Mouse (Mus musculus) embryo, embryonic 11 days (tissue): Measurements from ENCODE around the gene Plch2.

ENCODE experiments used
- DNase-seq: peaks from one replicate; pipeline ENCODE4 v3.0.0-alpha.2; 2015

Plch2 gene

DNA sequence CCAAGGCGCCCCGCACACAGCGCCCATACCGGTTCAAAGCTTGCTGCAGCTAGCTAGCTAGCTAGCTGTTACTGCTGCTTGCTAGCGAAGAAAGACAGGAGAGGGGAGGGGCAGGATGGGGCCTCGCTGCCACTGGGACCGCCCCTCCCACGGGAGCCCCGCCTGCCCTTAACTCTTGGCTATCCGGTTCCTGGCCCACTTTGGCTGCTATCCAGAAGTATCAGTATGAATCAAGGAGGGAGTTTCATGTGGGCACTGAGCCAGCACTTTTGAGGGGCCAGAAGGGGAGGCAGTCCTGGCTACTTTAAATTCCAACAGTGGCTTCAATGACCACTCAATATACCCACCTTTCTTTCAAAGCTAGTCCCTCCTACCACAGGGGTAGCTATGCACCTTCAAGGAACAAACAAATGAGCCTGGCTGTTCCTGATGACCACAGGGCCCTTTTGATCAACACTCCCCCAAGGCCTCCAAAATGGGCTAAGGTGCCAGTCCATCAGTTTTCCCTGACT, 37.2 kb downstream of the Plch2 start:
- DNase-seq, result peak; percentile 65

DNA sequence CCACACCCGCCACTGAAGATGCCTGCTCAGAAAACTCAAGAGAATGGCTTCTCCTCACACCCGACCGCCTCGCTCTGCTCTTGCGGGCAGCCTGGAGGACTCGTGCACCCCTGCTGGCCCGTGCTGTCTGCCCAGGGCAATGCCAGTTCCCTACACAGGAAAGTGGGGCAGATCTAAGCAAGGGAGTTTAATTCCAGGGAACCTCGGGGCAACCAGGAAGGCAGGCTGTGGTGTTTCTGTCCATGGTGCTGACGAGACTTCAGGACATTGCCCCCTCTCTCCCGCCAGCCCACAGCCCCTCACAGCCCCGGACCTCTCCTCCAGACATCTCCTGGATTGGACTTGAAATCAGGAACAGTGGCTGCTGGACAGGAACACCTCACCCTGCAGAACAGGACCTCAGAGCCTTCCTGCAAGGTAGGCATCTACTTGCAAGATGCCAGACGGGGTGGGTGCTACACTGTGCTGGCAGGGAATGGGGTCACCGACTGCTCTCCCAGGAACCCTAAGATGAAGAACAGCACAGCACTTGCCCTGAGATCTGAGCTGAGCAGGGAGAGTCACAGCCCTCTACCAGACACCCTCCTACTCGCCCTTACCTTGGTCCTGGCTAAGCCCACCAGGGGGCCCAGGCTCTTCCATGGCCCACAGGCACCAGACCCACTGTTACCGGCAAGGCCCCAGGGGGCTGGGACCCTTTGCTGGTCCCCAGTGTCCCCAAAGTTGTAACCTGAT, 37.8 kb downstream of the Plch2 start:
- peak; percentile 81 for DNase-seq

- DNase-seq, result no peak
These were observed 38.5 kb downstream of the Plch2 start for GRCm38 (mm10) chr4:155018066-155018465.

- no peak for DNase-seq
These were observed 39.2 kb downstream of the Plch2 start for GRCm38 (mm10) chr4:155017253-155017878.

DNA sequence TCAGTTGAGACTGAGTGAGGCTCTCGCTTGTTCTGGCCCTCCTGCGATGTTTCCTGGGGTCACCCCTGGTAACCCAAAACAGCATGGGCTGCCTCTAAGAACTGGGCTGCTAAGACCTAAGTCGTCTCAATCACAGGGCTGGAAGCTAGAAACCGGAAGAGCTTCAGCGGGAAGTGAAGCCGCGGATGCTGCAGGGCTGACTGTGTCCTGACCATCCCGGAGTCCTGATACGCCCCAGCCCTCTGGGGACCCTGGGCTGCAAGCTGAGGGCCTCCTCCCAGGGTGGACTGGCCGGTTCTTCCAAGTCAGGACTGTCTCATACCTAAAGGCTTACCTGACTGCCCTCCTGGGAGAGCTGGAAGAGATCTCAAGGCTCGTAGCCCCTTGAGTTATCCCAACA, 39.8 kb downstream of the Plch2 start:
- DNase-seq, result no peak

GRCm38 (mm10) chr4:155015550-155015949, 41.0 kb downstream of the Plch2 start:
- DNase-seq, result no peak

DNA sequence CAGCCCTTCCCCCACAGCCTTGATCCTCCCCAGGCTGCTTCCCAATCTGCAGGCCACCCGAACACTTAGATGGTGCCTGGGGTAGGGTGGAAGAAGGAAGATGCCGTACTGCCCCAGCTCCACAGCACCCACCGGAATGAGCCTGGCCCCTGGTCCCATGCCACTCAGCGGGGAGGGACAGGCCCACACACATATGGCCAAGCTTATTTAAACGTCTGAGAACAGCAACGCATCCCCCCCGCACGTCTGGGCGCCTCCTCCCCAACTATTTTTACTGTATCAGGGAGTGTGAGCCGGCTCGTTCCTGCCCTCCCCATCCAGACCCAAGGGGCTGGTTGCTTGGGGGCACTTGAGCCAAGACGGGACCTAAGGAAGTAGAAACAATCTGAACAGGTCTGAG, 41.8 kb downstream of the Plch2 start:
- DNase-seq, result no peak

- no peak for DNase-seq
These were observed 42.3 kb downstream of the Plch2 start for GRCm38 (mm10) chr4:155014244-155014643.

DNA sequence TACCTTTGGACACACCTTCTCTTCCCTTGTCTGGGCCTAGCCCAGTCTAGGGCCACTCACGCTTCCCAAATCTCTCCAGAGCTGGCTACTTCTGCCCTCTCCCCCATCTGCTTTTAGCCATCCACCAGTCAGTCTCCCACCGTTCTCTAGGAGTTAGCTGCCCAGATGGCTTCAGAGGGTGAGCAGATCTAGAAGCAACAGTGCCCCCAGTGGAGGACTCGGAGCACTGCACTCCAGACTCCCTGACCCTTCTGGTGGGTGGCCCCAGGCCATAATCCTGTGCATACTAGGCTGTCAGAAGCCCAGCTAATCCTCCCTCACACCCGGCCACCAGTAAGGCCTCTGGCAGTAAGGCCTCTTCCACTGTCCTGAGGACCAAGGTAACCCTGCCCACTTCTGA, 43.8 kb downstream of the Plch2 start:
- peak; percentile 86 for DNase-seq

DNA sequence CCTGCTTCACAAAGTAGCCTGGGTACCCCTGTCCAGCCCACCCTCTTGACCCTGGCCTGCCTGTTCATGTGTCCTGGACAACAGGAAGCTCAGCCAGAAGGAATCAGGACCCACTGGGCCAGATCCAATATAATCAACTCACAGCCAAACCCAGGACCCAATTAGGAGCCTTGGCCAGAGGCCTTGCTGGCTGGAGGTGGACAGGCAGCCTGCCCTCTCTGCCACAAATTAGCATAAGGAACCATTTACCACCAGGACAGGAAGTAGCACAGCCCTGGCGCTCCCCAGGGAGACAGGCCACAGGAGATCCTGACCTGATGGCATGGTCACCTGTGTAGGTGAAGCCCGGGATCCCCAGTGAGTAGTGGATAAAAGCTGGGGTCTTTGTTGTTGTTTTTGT, 44.5 kb downstream of the Plch2 start:
- DNase-seq, result no peak

- DNase-seq, result no peak
These were observed 45.1 kb downstream of the Plch2 start for GRCm38 (mm10) chr4:155011312-155012025.

- no peak for DNase-seq
These were observed 45.7 kb downstream of the Plch2 start for GRCm38 (mm10) chr4:155010870-155011269.

DNA sequence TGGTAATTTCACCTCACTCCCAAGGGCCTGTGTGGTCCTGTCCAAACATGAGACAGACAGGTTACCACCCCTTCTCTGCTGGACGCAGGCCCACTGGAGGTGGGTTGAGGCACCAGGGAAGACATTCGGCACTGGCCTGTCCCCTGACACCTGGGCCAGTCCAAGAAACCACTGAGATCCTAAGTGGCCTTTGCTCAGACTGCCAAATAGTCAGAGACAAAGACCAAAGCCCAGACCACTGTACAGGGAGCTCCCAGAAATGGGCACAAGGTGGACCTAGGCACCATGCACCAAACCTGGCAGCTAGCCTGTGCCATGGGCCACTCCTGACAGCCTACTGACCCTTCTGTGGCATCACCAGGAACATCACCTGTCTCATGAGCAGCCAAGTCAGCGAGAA, 47.4 kb downstream of the Plch2 start:
- DNase-seq, result no peak

GRCm38 (mm10) chr4:155008075-155008474, 48.5 kb downstream of the Plch2 start:
- no peak for DNase-seq

- no peak for DNase-seq
These were observed 48.9 kb downstream of the Plch2 start for GRCm38 (mm10) chr4:155007641-155008040.

- no peak for DNase-seq
These were observed 50.3 kb downstream of the Plch2 start for GRCm38 (mm10) chr4:155006296-155006695.

DNA sequence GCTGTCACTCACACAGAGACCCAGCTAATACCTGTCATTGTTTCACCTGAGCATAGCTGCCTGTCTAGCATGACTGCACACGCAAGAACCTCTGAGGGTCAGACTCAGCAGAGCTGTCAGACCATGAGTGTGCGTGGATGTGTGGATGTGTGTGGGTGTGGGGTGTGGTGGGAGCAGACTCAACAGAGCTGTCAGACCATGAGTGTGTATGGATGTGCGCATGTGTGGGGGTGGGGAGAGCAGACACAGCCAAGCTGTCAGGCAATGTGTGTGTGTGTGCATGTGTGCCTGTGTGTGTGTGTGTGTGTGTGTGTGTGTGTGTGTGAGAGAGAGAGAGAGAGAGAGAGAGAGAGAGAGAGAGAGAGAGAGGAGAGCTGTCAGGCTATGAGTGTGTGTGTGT, 51.3 kb downstream of the Plch2 start:
- DNase-seq, result no peak

GRCm38 (mm10) chr4:154999379-154999778, 57.2 kb downstream of the Plch2 start:
- DNase-seq, result no peak

DNA sequence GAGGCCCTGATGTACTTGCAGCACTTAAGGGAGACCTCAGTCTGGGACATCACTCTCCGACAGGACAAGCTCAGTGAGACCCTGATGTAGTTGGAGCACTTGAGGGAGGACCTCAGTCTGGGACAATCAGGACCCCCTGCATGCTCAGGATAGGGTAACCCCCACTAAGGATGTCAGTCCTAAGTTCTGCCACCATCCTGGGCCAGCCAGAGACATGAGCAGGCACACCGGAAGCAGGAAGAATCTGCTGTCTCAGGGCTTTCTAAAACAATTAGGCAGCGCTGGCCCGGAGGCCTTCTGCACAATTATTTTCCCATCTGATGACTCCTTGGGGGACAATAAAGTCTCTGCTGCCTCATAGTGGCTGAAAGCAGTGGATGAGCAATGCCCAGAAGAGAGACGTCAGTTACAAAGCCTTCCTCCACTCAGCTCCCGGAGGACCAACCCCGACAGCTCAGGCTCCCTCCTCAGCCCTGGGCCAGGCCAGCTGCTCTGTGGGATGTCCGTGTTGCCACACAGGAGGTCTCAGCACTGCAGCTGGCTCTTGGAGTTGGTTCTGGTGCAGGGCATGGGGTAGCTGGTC, 59.9 kb downstream of the Plch2 start:
- peak; percentile 57 for DNase-seq

DNA sequence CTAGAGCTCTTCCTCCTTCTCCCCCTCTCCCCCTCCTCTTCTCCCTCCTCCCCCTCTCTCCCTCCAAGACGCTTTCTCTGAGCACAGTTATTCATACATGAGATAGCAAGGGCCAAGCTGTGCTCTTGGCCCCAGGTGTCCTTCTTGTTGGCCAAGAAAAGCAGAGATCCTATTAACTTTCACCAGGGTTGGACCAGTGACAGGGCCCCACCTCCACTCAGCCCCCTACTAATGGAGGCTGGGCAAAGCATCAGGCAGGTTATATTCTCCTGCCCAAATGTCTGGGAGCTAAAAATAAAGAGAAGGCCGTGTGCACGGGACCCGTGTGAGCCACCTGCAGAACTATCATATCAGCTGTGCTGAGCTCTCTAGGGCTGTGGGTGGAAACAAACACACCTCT, 61.7 kb downstream of the Plch2 start:
- no peak for DNase-seq

- DNase-seq, result no peak
These were observed 69.8 kb downstream of the Plch2 start for GRCm38 (mm10) chr4:154986750-154987149.

DNA sequence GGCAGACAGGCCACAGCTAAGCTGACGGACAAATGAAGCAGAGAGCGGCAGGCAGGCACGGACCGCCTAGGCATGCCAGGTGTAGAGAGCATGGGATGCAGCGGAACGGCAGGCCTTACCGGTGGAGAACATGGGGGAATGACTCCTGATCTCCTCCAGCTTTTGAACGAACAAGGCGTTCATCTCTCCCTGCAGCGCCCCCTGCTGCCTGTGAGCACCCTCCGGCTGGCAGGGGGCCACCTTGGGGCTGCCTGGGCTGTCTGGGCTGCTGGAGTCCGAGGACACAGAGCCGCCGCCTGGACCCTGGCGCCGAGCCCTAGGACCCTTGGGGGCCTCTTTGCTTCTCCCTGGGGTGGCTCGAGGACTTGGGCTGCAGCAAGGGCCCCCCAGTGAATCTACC, 70.5 kb downstream of the Plch2 start:
- DNase-seq, result peak; percentile 88

- no peak for DNase-seq
These were observed 71.3 kb downstream of the Plch2 start for GRCm38 (mm10) chr4:154985151-154985777.
